Mouse (Mus musculus): ENCODE data around the gene Eps15l1.

Eps15l1 gene

DNA sequence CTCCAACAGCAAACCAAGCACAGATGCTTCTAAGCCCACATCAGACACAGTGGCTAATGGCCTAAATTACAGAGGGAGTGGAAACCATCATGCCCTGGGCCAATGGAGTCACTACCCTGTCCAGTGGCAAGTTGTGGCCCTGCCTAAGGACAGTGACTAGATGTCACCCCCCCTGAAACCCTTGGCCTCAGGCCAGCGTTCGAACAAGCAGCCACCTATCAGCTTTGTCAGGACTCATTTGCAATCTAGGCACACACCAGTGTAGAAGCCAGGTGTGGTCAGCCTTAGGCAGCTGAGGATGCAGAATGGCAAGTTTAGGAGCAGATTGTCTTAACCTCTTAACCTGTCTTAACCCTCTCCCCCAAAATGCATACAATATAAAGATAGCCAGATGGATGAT is 6.0 kb downstream of the Eps15l1 start:
- in situ Hi-C loops (cut with MboI, MseI) = loop anchor here in 1 of 2 experiments (5.0 kb wide), 1 partner anchor 227 kb away; no protein-coding TSS in a partner anchor

DNA sequence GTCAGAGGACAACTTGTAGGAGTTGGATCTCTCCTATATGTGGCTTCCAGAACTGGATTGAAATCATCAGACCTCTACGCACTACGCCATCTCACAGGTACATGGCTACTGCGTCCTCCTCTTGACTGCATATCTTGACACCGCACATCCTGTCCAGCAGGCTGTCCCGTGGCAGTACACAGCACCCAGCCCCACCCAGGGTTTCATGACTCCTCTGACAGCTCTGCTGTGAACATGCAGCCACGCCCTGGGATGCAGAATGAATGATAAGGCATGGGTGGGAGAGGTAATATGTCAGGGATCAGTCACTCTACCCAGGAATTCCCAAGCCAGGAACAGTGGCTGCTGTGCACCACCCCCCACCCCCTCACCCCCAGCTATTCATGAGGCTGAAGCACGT is 7.4 kb downstream of the Eps15l1 start:
- in situ Hi-C loops (cut with MboI, MseI) = no loop called here

DNA sequence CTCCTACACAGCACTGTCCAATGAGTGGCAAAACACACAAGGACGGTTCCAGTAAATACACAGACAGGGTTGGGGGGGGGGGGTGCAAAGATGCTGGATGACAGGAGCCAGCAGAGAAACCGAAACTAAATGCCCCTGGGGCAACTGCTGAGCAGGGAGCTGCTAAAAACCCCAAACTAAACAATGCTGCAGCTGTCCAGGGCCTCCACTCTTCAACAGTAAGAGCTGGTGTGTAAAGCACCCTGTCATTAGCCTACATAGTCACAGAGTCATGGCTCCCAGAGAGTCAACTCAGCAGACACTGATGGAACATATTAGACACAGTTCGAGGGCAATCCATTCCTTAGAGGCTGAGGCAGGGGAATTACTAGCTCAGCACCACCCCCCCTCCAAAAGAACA is 11.8 kb downstream of the Eps15l1 start:
- in situ Hi-C loops (cut with MboI, MseI) = no loop called here

DNA sequence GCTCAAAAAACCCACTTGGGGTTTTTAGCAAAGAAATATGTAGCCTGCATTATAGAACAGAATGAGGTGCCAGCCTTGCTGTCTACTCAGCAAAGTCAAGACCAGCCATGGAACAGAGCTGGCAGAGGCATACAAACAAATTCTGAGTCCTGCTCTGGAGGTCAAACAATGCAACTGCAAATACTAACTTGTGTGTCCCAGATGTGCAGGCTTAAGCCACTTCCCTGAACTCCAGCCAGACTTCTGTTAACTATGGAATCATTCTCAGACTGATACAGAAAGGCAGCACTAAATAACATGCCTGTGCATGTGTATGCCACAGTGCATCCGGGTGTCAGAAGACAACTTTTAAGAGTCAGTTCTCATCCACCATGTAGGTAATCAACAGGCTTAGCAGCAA is 13.4 kb downstream of the Eps15l1 start:
- in situ Hi-C loops (cut with MboI, MseI) = no loop called here

DNA sequence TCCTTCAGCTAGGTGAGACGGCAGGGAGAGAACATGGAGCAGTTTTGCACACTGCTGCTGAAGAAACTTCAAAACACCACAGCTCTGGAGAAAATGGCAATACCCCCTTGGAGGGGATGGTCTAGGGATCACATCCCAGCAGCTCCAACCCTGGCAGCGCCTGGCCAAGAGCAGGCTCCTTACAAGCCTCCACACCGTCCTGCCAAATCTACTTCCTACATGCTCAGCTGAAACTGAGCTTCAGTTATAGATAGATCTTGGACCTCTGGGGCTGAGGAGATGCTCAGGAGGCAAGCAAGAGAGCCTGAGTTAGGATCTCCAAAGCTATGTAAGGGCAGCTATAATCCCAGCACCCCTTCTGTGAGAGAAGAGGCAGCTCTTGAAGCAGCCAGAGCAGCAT is 18.3 kb downstream of the Eps15l1 start:
- in situ Hi-C loops (cut with MboI, MseI) = no loop called here

DNA sequence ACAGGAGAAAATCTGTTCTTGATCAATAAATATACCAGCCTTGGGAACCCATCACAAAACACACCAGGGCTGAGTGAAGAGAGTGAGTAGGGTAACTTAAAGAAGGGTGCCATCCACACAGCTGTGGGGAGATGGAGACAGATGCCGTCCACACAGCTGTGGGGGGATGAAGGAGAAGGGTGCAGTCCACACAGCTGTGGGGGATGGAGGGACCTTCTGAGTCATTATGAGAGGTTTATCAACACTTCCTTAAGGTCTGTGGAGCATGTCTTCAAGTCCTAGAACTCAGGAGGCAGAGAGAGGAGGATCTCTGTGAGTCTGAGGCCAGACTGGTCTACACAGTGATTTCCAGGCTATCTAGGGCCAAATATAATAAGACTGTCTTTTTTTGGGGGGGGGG is 19.9 kb downstream of the Eps15l1 start:
- in situ Hi-C loops (cut with MboI, MseI) = no loop called here

DNA sequence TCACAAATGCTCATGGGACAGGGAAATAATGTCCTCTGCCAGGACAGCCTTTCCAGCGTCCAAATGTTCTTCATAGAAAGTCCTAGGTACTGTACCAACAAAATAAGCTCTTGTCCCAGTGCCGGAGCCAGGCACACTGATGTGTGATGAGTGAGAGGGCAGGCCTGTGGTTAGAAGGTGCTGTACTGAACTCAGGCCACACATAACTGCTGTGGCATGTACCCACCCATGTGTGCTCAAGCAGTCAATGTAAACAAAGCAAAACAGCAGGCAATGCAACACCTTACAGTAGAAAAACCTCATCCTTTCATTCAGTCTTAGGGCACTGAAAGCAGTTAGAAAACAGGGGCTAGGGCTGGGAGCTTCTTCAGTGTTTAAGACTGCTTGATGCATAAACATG is 35.5 kb downstream of the Eps15l1 start:
- in situ Hi-C loops (cut with MboI, MseI) = loop anchor here in 1 of 2 experiments (10.0 kb wide), 1 partner anchor 581 kb away; no protein-coding TSS in a partner anchor

DNA sequence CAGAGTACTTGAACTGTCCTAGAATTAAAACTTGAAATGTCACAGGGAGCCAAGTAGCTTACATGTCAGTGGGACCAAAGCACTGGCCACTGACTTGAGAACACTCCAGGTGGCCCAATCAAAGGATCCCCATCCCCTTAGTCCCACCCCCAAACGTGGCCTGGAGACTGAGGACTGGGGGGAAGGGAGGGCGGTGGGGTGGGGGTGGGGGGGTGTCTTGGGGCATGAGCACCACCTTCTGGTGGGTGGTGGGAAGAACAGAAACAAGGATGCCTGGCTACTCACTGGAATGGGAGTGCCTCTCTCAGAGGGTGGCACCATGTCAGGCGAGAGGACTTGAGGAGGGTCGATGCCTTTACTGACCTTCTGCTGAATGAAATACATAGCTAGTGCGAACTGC is 38.9 kb downstream of the Eps15l1 start:
- in situ Hi-C loops (cut with MboI, MseI) = loop anchor here in 1 of 2 experiments (10.0 kb wide), 1 partner anchor 578 kb away; no protein-coding TSS in a partner anchor

DNA sequence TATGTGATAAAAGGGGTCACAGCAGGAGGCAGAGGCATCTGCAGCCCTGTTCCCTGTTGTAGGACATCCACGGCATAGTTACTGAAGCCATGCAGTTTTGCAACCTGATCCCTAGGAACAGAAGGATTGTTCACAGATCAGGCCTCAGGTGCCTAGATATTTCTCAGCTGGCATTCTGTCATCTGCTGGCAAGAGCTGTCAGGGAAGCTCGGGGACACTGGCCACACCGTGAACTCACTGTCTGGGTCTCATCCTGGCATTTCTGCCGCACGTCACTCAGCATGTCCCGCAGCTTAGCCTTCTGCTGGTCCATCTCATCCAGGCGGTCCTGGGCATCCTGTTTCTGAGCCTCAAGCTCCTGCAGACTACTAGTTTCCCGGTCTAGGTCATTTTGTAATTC is 40.6 kb downstream of the Eps15l1 start:
- in situ Hi-C loops (cut with MboI, MseI) = loop anchor here in 1 of 2 experiments (10.0 kb wide), 1 partner anchor 576 kb away; no protein-coding TSS in a partner anchor

DNA sequence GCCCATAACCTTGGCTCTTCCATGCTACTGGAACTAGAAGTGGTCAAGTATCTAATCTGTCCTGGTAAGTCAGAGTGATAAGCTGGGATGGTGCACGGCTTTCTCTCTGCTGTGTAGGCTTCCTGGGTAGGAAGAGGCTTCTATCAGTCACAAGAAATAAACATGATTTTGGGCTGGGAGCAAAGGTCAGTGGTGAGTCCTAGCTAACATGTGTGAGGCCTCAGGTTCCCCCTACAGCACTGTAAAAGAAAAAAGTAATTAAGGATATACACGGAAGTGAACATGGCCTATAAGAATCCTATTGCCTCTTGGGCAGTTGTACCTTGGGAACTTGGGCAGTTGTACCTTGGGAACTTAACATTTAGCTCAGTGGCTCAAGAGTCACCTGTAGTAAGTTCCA is 44.4 kb downstream of the Eps15l1 start:
- in situ Hi-C loops (cut with MboI, MseI) = no loop called here

DNA sequence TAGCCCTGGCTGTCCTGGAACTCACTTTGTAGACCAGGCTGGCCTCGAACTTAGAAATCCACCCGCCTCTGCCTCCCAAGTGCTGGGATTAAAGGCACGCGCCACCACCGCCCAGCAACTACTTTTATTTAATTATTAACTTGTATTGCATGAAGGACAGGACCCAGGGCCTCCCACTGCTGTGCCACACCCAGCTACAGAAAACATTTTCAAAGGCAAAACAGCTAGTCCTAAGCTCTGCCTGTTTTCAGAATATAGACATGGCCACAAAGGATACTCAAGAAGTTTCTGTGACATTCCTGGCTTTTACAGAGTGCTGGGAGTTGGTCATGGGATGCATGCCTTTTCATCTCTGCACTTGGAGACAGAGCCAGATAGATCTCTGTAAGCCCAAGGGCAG is 45.0 kb downstream of the Eps15l1 start:
- in situ Hi-C loops (cut with MboI, MseI) = no loop called here

DNA sequence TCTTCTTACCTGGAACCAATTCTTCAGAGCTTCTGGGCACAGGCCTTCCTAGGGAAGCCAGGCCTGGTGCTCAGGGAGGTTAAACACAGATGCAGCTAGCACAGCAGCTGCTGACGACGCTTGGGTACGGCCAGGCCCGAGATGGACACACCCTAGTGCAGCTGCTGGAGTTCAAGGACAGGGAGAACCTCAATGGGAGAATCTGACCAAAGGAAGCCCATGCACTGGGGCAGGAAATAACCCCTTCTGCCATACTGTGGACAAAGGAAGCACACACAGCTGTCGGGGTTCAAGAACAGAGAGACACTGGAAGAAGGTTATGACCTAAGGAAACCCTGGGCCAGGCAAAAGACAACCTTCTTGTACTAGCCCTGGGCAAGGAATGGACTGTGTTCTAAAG is 46.1 kb downstream of the Eps15l1 start:
- in situ Hi-C loops (cut with MboI, MseI) = no loop called here

DNA sequence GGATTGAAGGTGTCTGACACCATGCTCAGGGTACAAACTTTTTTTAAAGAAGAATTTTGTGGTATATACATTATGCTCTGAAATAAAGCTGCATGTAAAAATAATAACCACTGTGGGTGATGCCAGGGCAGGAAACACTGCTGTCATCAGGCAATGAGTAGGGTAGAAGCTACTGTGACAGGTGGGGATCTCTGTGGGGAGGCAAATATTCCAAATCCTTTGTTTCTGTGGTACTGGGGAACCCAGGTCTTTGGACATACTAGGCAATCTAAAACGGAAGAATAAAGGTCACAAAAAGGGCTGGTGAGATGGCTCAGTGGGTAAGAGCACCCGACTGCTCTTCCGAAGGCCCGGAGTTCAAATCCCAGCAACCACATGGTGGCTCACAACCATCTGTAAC is 48.9 kb downstream of the Eps15l1 start:
- in situ Hi-C loops (cut with MboI, MseI) = no loop called here

DNA sequence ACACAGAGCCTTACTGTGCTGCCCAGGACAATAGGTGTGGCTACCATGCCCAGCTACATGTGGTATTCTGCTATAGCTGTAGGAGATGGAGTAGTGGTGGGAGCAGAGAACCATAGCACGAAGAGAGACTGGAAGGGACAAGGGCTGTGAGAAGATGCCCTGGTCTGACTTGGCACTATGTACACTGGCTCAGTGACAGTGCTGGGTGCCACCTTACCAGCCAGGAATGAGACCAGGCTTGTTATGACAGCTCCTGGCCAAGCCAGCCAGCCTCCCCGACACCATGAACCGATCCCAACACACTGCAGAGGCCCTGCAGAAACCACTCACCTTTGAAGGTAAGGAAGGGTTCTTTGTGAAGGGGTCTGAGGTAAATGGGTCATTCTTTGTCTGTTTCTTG is 49.9 kb downstream of the Eps15l1 start:
- in situ Hi-C loops (cut with MboI, MseI) = no loop called here

DNA sequence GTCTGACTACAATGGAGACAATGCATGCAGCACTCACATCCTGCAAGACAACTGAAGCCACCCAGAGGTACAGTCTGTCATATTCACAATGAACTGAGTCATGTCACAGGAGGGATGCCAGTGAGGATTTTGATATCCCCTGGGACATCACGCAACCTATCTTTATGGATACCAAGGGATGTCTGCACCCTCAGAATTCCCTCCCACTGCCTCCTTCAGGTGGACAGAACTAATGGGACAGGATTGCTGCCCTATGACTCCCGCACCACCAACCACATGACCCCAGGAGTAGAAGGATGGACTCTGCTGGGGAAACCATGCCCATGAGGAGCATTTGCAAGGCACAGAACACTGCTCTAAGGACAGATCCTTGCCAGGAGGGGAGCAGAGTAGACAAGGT is 54.8 kb downstream of the Eps15l1 start:
- in situ Hi-C loops (cut with MboI, MseI) = loop anchor here (5.0 kb wide), 2 partner anchors 109 to 189 kb away; no protein-coding TSS in a partner anchor

DNA sequence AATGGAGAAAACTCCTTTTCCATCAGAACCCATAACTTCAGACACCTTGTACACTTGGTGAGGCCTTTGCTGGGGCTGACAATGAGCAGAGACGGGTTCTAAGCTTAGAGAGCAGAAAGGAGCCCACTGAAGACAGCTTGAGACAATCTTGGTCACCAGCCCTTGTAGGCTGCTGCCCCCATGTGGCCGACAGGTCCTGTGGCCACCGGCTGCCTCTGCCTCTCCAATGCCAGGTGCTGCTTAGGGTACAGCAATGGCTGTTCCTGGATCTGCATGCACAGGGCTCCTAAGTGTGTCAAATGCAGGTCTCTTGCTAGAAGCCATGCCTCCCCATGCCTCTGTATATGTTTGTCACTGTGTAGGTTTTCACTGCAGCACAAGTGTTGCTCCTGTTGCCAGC is 55.4 kb downstream of the Eps15l1 start:
- in situ Hi-C loops (cut with MboI, MseI) = loop anchor here (5.0 kb wide), 2 partner anchors 109 to 189 kb away; no protein-coding TSS in a partner anchor

DNA sequence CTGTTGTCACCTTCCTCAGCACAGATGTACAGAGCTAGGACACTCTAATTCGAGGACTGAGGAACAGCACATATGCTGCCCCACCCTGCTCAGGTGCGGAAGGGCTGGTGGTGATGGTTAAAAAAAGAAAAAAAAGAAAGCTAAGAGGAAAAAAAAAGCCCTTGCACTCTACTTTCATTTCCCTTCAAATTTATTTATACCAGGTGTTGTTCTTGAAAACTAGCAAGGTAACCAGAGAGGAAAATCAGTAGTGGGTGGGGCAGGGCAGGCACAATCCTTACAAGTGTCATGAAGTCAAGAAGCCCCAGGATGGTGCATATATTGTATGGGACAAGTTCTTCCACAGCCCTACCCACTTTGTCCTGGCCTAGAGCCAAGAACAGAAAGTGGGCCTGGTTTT is 56.2 kb downstream of the Eps15l1 start:
- in situ Hi-C loops (cut with MboI, MseI) = loop anchor here (5.0 kb wide), 2 partner anchors 108 to 188 kb away; no protein-coding TSS in a partner anchor

DNA sequence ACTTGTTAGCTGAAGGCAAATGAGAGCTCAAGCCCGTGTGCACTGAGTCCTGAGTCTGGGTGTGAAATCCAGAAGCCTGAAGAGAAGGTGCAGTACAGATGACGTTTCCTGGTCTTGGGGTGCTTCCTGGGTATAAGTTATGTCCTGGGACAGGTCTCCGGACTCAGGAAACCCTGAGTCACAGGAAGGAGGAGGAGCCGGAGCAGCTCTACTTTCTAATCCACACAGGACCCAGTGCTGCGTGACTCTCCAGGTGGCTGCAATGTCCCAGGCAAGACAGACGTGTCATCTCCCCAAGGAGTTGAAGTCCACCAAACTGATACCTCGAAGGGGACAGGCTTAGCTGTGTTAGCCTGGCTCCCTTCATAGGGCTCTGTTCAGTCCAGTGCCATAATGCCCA is 57.8 kb downstream of the Eps15l1 start:
- in situ Hi-C loops (cut with MboI, MseI) = no loop called here

DNA sequence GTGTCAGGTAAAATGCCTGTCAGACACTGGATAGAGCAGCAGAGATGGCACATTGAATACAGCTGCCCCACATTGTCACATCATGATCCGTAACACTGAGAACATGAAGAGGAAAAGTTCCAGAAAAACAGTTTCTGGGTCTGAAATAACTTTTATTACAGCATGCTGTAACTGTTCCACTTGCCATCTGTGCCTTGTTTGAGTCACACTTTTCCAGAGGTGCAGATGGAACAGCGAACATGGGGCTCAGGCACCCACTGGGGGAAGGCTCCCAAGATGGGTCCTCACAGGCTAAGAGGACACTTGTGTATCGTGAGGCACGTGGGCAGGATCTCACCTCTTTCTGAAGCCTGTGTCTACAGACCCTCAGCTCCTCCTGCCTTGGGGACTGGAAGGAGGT is 58.5 kb downstream of the Eps15l1 start:
- in situ Hi-C loops (cut with MboI, MseI) = no loop called here

DNA sequence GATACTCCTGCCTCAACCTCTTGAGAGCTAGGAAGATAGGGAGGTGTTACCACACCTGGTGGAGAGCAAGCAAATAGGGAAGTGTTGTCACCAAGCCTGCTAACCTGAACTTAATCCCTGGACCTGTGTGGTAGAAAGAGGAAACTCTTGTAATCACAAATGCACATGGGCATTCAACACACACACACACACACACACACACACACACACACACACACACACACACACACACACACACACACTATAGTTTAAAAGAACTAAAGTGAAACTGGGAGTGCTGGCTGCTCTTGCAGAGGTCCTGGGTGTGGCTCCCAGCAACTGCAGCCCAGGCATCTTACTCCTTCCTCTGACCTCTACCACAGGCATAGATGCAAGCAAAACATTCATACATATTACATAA is 61.1 kb downstream of the Eps15l1 start:
- in situ Hi-C loops (cut with MboI, MseI) = no loop called here

DNA sequence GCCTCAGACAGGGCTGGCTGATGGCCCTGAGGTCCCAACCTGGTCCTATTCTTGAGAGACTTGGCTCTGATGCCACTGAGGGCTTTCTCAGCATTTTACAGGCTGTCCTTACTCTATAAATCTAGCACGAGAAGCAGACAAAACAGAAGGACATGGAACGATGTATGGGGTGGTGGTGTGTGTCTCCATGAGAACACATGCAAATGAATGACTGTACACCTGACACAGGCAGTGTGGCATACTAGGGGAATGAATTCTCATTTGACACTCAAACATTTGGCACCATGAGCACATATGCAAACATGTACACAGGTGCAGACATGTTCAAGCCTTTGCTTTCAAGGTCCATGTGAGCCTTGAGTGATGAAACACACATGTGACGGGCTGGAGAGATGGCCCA is 64.7 kb downstream of the Eps15l1 start:
- in situ Hi-C loops (cut with MboI, MseI) = loop anchor here in 1 of 2 experiments (5.0 kb wide), 1 partner anchor 286 kb away; no protein-coding TSS in a partner anchor

DNA sequence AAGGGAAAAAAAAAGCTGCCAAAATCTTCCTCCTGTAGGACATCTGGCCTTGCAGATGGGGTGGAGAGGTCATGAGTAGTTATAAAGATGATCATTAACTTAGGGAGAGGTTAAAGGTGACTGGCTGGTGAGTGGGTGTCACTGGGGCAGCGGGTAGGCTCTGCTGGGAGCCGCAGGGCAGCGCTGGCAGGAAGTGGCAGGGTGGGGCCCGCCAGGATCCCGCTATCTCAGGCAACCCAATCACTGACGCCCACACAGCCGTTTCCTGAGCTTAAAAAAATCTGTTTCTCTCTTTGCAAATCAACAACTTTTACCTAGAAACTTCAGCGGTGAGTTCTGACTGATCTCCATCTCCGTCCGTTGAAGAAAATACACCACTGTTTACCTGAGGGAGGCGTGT is 67.0 kb downstream of the Eps15l1 start:
- in situ Hi-C loops (cut with MboI, MseI) = loop anchor here in 1 of 2 experiments (5.0 kb wide), 1 partner anchor 37 kb away; the partner anchor contains the start of gene Klf2

DNA sequence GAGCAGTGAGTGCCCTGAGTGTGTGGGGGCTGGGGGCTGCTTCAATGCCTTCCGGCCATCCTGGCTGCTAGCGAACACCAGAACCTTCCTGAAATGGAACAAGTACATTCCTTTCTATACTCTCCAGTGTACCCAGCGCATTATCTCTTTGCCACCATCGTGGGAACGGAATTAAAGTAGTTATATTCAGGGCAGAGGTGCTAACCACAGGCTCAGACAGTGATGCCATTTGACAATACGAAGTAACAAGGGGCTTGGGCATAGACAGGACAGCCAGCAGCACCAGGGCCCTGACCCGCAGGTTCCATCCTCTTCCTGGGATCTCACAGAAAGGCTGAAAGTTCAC is 67.6 kb downstream of the Eps15l1 start:
- in situ Hi-C loops (cut with MboI, MseI) = loop anchor here in 1 of 2 experiments (5.0 kb wide), 1 partner anchor 36 kb away; the partner anchor contains the start of gene Klf2

All from T-helper 17 cell (primary cell).